Mouse (Mus musculus) heart, embryonic 14.5 days (tissue): ENCODE measurements around the gene Hist2h2ac. TPM values are rescaled to one million over a fixed set of nuclear protein-coding genes. Genes with fewer than 3 reads are reported as not detected.

Experiments used
- ATAC-seq: fragments of 200-750 bp; cut with Nextera tagmentation; 2 replicates; pipeline ENCODE4 v1.8.0; 2017; ENCODE audit warnings: low read depth, moderate TSS enrichment; ENCODE audit not compliant: insufficient number of reproducible peaks, insufficient read depth, low FRiP score
- H3K27ac ChIP-seq, 2 experiments: fragments of 200-500 bp in 1 of 2; fragments of 300-500 bp in 1 of 2; sonication (generic) in 1 of 2; replicated peaks in 1 of 2; 2 replicates each; pipeline ENCODE4 v1.5.1; 2012 to 2014; ENCODE audit warnings: low read depth in 2 of 2, low read length in 2 of 2, control low read depth in 1 of 2, mild to moderate bottlenecking in 1 of 2, mixed read lengths in 1 of 2; ENCODE audit not compliant: control insufficient read depth in 1 of 2, insufficient read depth in 1 of 2
- H3K27me3 ChIP-seq: fragments of 300-500 bp; sonication (generic); 2 replicates; pipeline ENCODE4 v1.6.1; 2014; ENCODE audit warnings: mild to moderate bottlenecking, low read length, control low read depth; ENCODE audit not compliant: control insufficient read depth, insufficient read depth
- H3K36me3 ChIP-seq: fragments of 300-500 bp; sonication (generic); 2 replicates; pipeline ENCODE4 v1.6.1; 2014; ENCODE audit warnings: mild to moderate bottlenecking, control low read depth, low read length, mixed read lengths; ENCODE audit not compliant: control insufficient read depth, insufficient read depth
- H3K4me1 ChIP-seq, 2 experiments: fragments of 200-500 bp in 1 of 2; fragments of 300-500 bp in 1 of 2; sonication (generic) in 1 of 2; 2 replicates each; pipeline ENCODE4 v1.6.1; 2012 to 2014; ENCODE audit warnings: low read length in 2 of 2, control low read depth in 1 of 2, mixed read lengths in 1 of 2; ENCODE audit not compliant: control insufficient read depth in 2 of 2, insufficient read depth in 2 of 2
- H3K4me2 ChIP-seq: fragments of 300-500 bp; sonication (generic); 2 replicates; pipeline ENCODE4 v1.6.1; 2014; ENCODE audit warnings: mild to moderate bottlenecking, low read length
- H3K4me3 ChIP-seq, 2 experiments: fragments of 200-500 bp in 1 of 2; fragments of 300-500 bp in 1 of 2; sonication (generic) in 1 of 2; 2 replicates each; pipeline ENCODE4 v1.5.1; 2012 to 2014; ENCODE audit warnings: low read length in 2 of 2, mild to moderate bottlenecking in 2 of 2, control low read depth in 1 of 2, low read depth in 1 of 2, moderate library complexity in 1 of 2; ENCODE audit not compliant: control insufficient read depth in 1 of 2, insufficient read depth in 1 of 2
- H3K9ac ChIP-seq: fragments of 300-500 bp; sonication (generic); 2 replicates; pipeline ENCODE4 v1.6.1; 2014; ENCODE audit warnings: mild to moderate bottlenecking, low read length
- H3K9me3 ChIP-seq: fragments of 300-500 bp; sonication (generic); 2 replicates; pipeline ENCODE4 v1.6.1; 2016; ENCODE audit warnings: low read length, control low read depth; ENCODE audit not compliant: control insufficient read depth
- WGBS: fragments of 180-500 bp; shearing (Covaris S2); extraction: QIAGEN DNeasy Blood & Tissue Kit; methylation state at CpG from one replicate; pipeline ENCODE4 v1.1.7; 2014; 5-methylcytosine and 5-hydroxymethylcytosine counted together
- polyA plus RNA-seq: library from polyadenylated mRNA; unstranded; fragments of >200 nt; fragmentation: Nextera tagmentation; extraction: Ambion mirVana; gene quantifications from 2 replicates; pipeline ENCODE4 v1.2.1, GENCODE M21; 2014

Hist2h2ac gene
- polyA plus RNA-seq, 1 experiment from 2014 or later: 4.7 TPM

DNA sequence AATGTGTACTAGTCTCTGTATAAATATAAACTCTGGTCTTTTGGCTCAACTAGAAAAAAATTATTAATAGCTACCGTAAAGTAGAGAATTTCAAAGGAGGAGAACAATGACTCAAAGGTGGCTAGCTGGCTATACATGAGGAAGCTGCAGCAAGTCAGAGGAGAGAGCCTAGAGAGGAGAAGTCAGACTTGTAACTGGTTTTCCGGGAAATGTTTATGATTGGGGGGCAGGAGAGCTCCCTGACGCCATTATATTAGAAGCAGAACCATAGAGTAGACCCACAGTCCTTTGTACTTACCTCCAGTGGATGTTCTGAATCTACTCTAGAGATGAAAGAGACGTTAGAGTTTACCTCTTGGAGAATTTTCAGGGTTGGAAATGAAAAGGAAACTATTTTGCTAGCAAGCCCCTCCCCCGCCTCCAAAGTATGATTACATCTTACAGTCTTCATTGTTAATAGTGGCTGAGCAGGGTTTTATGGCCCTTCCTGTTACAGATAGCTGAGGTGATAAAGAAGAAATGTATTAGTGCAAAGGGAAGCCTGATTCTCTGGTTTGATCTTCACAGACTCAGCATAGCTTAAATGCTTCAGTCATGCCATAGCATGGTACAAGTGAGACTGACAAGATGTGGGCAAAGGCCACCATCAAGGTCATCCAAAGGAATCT is 35.4 kb upstream of the Hist2h2ac start:
- Histone ChIP-seq H3K27me3 (no peaks in the 10 kb centered on the region), H3K36me3 (no peaks in the 10 kb centered on the region), H3K27ac (no peak overlapping the region), H3K4me2 (no peak overlapping the region), H3K9me3 (no peaks in the 10 kb centered on the region), H3K4me3 (no peak overlapping the region), H3K9ac (no peak overlapping the region), H3K4me1 (no peaks in the 10 kb centered on the region)
- WGBS: 75% methylated on average over 5 of the region's 5 CpGs
- no peak for ATAC-seq

DNA sequence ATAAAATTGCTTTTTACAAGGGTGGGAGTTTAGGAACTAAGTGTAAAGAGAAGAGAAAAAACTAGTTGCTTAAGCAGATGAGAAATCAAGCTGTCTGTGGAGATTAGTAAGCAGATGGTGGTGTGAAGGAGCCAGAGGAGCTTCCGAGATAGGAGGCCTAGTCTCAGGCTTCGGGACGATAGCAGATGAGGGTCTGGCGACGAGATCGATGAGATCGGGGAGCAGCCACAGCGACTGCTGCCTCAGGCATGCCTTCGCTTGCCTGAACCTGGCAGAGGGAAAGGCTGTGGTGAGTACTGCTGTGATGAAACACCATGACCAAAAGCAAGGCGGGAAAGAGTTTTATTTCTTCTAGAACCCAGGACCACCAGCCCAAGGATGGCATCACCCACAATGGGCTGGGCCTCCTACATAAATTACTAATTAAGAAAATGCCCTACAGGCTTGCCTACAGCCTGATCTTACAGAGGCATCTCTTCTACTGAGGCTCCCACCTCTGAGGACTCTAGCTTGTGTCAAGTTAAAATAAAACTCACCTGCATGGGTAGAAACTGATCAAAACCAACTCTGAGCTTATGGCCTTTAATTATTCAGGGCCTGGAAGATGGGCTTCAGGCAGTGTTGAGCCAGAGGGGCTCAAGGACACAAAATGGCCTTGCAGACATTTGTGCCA is 34.1 kb upstream of the Hist2h2ac start:
- Histone ChIP-seq H3K4me2 (no peak overlapping the region), H3K27me3 (no peaks in the 10 kb centered on the region), H3K27ac (no peak overlapping the region), H3K4me1 (peaks cover 0 to under 1% of the 10 kb centered on the region in 2 experiments; a peak in 1 of 4 replicates), H3K4me3 (no peak overlapping the region), H3K9me3 (no peaks in the 10 kb centered on the region), H3K9ac (peak overlapping the region; percentile 48; the same call in 1 of the 2 replicates), H3K36me3 (no peaks in the 10 kb centered on the region)
- no peak for ATAC-seq
- WGBS: 24% methylated on average over 10 of the region's 10 CpGs

DNA sequence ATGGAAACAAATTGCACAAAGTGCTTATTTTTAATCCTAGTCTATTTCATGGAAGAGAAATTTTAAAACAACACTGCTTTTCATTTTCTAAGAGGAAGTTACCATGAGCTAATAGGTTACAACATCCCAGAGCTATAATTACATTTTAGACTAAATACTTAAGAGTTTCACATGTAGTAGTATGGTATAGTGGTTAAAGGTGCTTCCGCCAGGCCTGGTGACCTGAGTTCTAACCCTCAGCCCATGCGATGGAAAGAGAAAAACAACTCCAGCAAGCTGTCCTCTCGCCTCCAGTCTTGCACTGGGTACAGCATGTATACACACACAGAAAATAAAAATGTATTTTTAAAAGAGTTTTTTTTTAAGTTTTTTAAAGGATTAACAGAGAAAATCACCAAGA is 31.1 kb upstream of the Hist2h2ac start:
- Histone ChIP-seq H3K27ac (no peak overlapping the region), H3K9me3 (no peaks in the 10 kb centered on the region), H3K9ac (no peak overlapping the region), H3K27me3 (no peaks in the 10 kb centered on the region), H3K36me3 (no peaks in the 10 kb centered on the region), H3K4me2 (no peak overlapping the region), H3K4me1 (peaks cover 0 to 23% of the 10 kb centered on the region in 2 experiments; a peak in 3 of 4 replicates), H3K4me3 (no peak overlapping the region)
- 87% methylated on average over 3 of the region's 3 CpGs for WGBS
- ATAC-seq: no peak

DNA sequence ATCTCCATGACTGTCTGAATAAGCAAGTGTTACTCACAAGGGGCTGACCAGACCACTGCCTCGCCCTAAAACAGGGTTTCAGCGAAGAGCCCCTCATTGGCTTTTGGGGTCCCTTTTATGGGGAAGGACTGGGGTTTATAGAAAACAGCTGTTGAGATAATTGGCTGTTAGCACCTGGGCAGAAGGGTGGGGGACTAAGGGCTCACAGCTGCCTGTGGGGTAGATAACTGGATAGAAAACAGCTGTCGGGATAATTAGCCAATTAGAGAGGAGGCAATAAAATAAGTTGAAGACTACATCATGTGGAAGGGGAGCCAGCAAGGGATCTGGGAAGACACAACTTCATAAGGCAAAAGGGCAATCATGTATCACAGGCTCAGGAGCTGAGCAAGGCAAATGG is 30.2 kb upstream of the Hist2h2ac start:
- Histone ChIP-seq H3K27me3 (no peaks in the 10 kb centered on the region), H3K4me2 (no peak overlapping the region), H3K9me3 (no peaks in the 10 kb centered on the region), H3K9ac (no peak overlapping the region), H3K36me3 (no peaks in the 10 kb centered on the region), H3K27ac (0 out of 4 replicates have a peak overlapping the region, but pooled peaks of 1 of the 2 experiments have one; percentile 14), H3K4me3 (no peak overlapping the region), H3K4me1 (peaks cover 0 to 23% of the 10 kb centered on the region in 2 experiments; a peak in 3 of 4 replicates)
- ATAC-seq: no peak
- 60% methylated on average over 3 of the region's 3 CpGs for WGBS

DNA sequence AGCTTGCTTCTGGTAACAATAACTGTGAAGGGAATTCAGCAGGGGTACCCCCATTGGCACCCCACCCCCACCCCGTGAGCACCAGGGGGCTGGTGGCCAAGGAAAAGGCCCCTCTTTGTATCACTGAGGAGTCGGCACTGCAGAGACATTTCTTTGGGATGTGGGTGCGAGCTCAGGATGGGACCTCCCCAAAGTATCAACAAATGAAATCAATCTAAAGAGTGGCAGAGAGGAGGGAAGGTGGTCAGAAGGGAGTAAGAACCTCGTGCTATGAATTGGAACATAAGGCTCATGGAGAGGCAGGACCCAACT is 28.3 kb upstream of the Hist2h2ac start:
- 64% methylated on average over 4 of the region's 4 CpGs for WGBS
- 0 out of 4 replicates have a peak overlapping the region, but pooled peaks of 1 of the 2 experiments have one; percentile 21 for H3K27ac ChIP-seq
- peak overlapping the region; percentile 72 for H3K4me2 ChIP-seq
- H3K27me3 ChIP-seq: no peaks in the 10 kb centered on the region
- peak overlapping the region; percentile 74; the same call in 1 of the 2 replicates for H3K9ac ChIP-seq
- ATAC-seq: no peak
- no peaks in the 10 kb centered on the region for H3K36me3 ChIP-seq
- no peak overlapping the region for H3K4me3 ChIP-seq
- peaks cover 4 to 28% of the 10 kb centered on the region in 2 experiments for H3K4me1 ChIP-seq
- H3K9me3 ChIP-seq: no peaks in the 10 kb centered on the region

DNA sequence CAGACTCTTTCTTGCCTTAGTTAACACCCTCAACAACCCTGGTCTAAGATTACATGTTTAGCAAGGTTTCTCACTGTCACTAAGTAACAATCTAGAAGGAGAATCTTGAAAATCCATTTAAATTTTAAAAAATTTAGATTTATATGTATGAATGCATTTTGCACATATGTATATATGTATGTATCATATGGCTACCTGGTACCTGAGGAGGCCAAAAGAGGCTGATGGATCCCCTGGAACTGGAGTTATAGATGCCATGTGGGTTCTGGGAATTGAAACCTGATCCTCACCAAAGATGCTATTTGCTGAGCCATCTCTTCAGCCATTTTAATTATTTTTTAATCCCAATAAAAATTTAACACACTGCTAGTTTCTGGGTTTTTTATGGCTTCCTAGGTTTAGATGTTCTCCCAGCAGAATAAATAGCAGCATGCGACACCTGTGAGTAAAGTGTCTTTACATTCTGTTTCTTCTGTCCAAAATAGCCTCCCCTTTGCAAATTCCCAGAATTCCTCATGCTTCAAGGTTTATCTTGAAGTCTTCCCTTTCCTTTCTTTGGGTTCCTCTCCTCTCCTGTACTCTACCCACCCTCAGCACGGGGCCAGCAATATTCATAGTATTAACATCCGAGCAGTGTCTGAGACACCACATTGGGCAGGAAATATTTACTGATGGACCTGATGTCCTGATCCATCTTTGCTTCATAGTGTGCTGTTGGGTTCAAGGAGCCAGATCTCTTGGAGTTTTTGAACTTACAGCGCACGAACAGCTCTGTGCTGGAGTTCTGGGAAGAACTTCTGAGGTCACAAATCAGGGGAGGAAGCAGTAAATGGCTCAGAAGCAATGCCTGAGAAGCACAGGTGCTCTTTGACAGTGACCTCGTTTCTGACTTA is 27.7 kb upstream of the Hist2h2ac start:
- Histone ChIP-seq H3K4me2 (peak overlapping the region; percentile 72), H3K36me3 (no peaks in the 10 kb centered on the region), H3K9ac (peak overlapping the region; percentile 74; the same call in 1 of the 2 replicates), H3K27ac (0 out of 4 replicates have a peak overlapping the region, but pooled peaks of 1 of the 2 experiments have one; percentile 21), H3K9me3 (no peaks in the 10 kb centered on the region), H3K27me3 (no peaks in the 10 kb centered on the region), H3K4me1 (peaks cover 6 to 33% of the 10 kb centered on the region in 2 experiments), H3K4me3 (peak overlapping the region in 1 of 2 experiments; percentile 43; a peak in 2 of 4 replicates)
- no peak for ATAC-seq
- WGBS: 44% methylated on average over 6 of the region's 6 CpGs

DNA sequence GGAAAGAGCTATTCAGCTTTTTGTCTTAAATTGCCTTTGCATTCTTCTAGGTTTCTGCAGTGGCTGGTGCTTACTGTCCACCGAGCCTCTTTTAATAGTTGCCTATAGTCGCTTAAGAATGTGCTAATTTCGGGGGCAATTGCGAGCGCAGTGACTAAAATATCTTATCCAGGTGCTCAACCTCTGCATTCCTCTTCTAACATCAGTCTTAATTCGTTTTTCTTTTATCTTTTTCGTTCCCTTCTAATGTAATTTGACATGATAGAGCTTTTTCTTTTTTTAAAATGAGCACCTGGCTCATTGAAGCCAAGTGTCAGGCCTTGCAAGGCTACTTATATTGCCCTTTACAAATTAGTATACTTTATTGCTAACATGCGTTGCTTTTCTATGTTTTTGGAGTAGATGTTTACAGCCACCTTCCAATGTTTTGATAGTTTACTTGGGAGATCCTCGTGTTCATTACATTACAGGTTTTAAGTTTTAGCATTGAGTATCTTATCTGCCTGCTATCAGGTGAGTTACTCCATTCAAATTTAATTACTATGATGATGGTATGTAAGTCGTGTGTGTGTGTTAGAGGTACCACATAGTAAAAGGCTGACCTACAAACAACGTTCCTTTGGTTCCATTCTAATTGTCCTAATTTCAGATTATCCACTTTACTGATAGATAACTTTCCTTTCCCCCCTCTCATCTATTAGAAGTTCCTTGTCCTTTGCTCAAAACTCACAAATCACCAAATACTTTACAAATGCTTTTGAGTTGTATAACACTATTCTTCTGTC is 26.9 kb upstream of the Hist2h2ac start:
- 5% methylated on average over 11 of the region's 11 CpGs for WGBS
- no peak for ATAC-seq

More for the DNA sequence above, 26.9 kb upstream of the Hist2h2ac start:
- H3K9me3 ChIP-seq: no peaks in the 10 kb centered on the region
- peaks cover 6 to 36% of the 10 kb centered on the region in 2 experiments for H3K4me1 ChIP-seq
- H3K36me3 ChIP-seq: no peaks in the 10 kb centered on the region
- H3K27ac ChIP-seq: peak overlapping the region; percentile 62 to 65
- H3K4me2 ChIP-seq: peak overlapping the region; percentile 72
- H3K27me3 ChIP-seq: no peaks in the 10 kb centered on the region
- H3K9ac ChIP-seq: peak overlapping the region; percentile 74
- peak overlapping the region; percentile 43 to 48 for H3K4me3 ChIP-seq
